Mouse (Mus musculus): ENCODE measurements around the gene Ak9.

The Ak9 gene

GRCm38 (mm10) chr10:41303639-41304444, at the start of gene Ak9:
TSS of gene Ak9 (plus strand) at chr10:41303980.
- DNase-seq (ENCODE audit: low read depth, low spot score): peak; percentile 90

GRCm38 (mm10) chr10:41260243-41261006, 43.4 kb upstream of the Ak9 start:
- DNase-seq (ENCODE audit: low read depth, low spot score): no peak

- DNase-seq (ENCODE audit: low read depth, low spot score): no peak
These were observed 42.6 kb upstream of the Ak9 start for GRCm38 (mm10) chr10:41261218-41261617.

GRCm38 (mm10) chr10:41261889-41262288, 41.9 kb upstream of the Ak9 start:
- DNase-seq (ENCODE audit: low read depth, low spot score): no peak

- DNase-seq (ENCODE audit: low read depth, low spot score): peak; percentile 40
These were observed 31.9 kb upstream of the Ak9 start for GRCm38 (mm10) chr10:41271860-41272259.

GRCm38 (mm10) chr10:41274871-41275270, 28.9 kb upstream of the Ak9 start:
- DNase-seq (ENCODE audit: low read depth, low spot score): no peak

- no peak for DNase-seq (ENCODE audit: low read depth, low spot score)
These were observed 25.0 kb upstream of the Ak9 start for GRCm38 (mm10) chr10:41278808-41279207.

- DNase-seq (ENCODE audit: low read depth, low spot score): no peak
These were observed 23.6 kb upstream of the Ak9 start for GRCm38 (mm10) chr10:41280177-41280576.

GRCm38 (mm10) chr10:41280796-41281195, 23.0 kb upstream of the Ak9 start:
- DNase-seq (ENCODE audit: low read depth, low spot score): no peak

- DNase-seq (ENCODE audit: low read depth, low spot score): peak; percentile 71
These were observed 21.7 kb upstream of the Ak9 start for GRCm38 (mm10) chr10:41282086-41282485.

GRCm38 (mm10) chr10:41287618-41288017, 16.2 kb upstream of the Ak9 start:
- no peak for DNase-seq (ENCODE audit: low read depth, low spot score)

GRCm38 (mm10) chr10:41288074-41288473, 15.7 kb upstream of the Ak9 start:
- DNase-seq (ENCODE audit: low read depth, low spot score): no peak

- peak; percentile 95 for DNase-seq (ENCODE audit: low read depth, low spot score)
These were observed 14.9 kb upstream of the Ak9 start for GRCm38 (mm10) chr10:41288771-41289415.

GRCm38 (mm10) chr10:41291021-41291420, 12.8 kb upstream of the Ak9 start:
- no peak for DNase-seq (ENCODE audit: low read depth, low spot score)

- DNase-seq (ENCODE audit: low read depth, low spot score): peak; percentile 93
These were observed 10.8 kb upstream of the Ak9 start for GRCm38 (mm10) chr10:41293019-41293418.

GRCm38 (mm10) chr10:41294734-41295133, 9.0 kb upstream of the Ak9 start:
- DNase-seq (ENCODE audit: low read depth, low spot score): no peak

- DNase-seq (ENCODE audit: low read depth, low spot score): no peak
These were observed 8.6 kb upstream of the Ak9 start for GRCm38 (mm10) chr10:41295145-41295544.

- DNase-seq (ENCODE audit: low read depth, low spot score): no peak
These were observed 3.6 kb upstream of the Ak9 start for GRCm38 (mm10) chr10:41300161-41300560.

GRCm38 (mm10) chr10:41302689-41303431, 920 bp upstream of the Ak9 start, which contains the start of gene Fig4:
TSS of gene Fig4 (minus strand) at chr10:41303260.
- peak; percentile 89 for DNase-seq (ENCODE audit: low read depth, low spot score)

- no peak for DNase-seq (ENCODE audit: low read depth, low spot score)
These were observed 1.2 kb downstream of the Ak9 start for GRCm38 (mm10) chr10:41304961-41305455.

GRCm38 (mm10) chr10:41308205-41308604, 4.4 kb downstream of the Ak9 start:
- DNase-seq (ENCODE audit: low read depth, low spot score): no peak

Measured in 3T3-L1 (cell line).